Mouse (Mus musculus): ENCODE data around the gene Ptprk.

DNA sequence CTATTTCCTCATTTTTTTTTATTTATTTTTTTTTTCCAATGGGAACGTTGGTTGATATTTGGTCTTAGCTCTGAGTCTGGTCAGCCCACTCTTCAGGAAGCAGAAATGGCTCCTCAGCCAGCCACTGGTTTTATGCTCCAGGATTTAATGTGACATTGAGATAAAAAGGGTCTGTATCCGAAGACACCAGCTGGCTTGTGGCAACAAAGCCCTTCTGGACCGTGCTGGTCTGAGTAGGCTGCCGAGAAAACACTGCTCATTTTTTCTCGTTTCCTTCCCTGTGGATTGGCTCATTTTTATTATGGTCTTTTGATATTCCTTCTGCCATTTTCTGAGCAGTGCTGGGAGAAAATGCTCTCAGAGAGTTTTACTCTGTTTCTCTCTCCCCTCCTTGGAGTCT lies 263.9 kb downstream of the Ptprk start:
- TF ChIP-seq POLR2A (IDR thresholded peaks at IDR 0.05; ENCODE audit: control insufficient read depth, low read depth, low read length) (no peak), CTCF (IDR thresholded peaks at IDR 0.05; ENCODE audit: control insufficient read depth, insufficient read depth, insufficient replicate concordance, low read depth, low read length) (no peak)
